Mouse (Mus musculus) limb, embryonic 14.5 days (tissue): Measurements from ENCODE around the gene Etnk2. TPM values are rescaled to one million over a fixed set of nuclear protein-coding genes. Genes with fewer than 3 reads are reported as not detected.

ENCODE experiments used
- ATAC-seq: fragments of 200-750 bp; cut with Nextera tagmentation; 2 replicates; pipeline ENCODE4 v1.8.0; 2017; ENCODE audit warnings: low read depth, moderate number of reproducible peaks, moderate TSS enrichment; ENCODE audit not compliant: low FRiP score
- DNase-seq: peaks from one replicate; pipeline ENCODE4 v3.0.0-alpha.2; 2015; ENCODE audit warnings: low spot score
- H3K27ac ChIP-seq: fragments of 300-500 bp; sonication (generic); replicated peaks from 2 replicates; pipeline ENCODE4 v1.5.1; 2014; ENCODE audit warnings: low read depth, mild to moderate bottlenecking, low read length, moderate library complexity, mixed read lengths
- H3K27me3 ChIP-seq: fragments of 300-500 bp; sonication (generic); 2 replicates; pipeline ENCODE4 v1.6.1; 2014; ENCODE audit warnings: low read length, mixed read lengths; ENCODE audit not compliant: control insufficient read depth, insufficient read depth
- H3K36me3 ChIP-seq: fragments of 300-500 bp; sonication (generic); 2 replicates; pipeline ENCODE4 v1.6.1; 2014; ENCODE audit warnings: mild to moderate bottlenecking, low read length, moderate library complexity, mixed read lengths; ENCODE audit not compliant: control insufficient read depth, insufficient read depth
- H3K4me1 ChIP-seq: fragments of 300-500 bp; sonication (generic); 2 replicates; pipeline ENCODE4 v1.6.1; 2014; ENCODE audit warnings: antibody characterized with exemption, low read length, mixed read lengths; ENCODE audit not compliant: control insufficient read depth, insufficient read depth
- H3K4me2 ChIP-seq: fragments of 300-500 bp; sonication (generic); replicated peaks from 2 replicates; pipeline ENCODE4 v1.6.1; 2014; ENCODE audit warnings: low read depth, mild to moderate bottlenecking, low read length, moderate library complexity; ENCODE audit not compliant: severe bottlenecking
- H3K4me3 ChIP-seq: fragments of 300-500 bp; sonication (generic); replicated peaks from 2 replicates; pipeline ENCODE4 v1.5.1; 2014; ENCODE audit warnings: low read length
- H3K9ac ChIP-seq: fragments of 300-500 bp; sonication (generic); 2 replicates; pipeline ENCODE4 v1.6.1; 2014; ENCODE audit warnings: mild to moderate bottlenecking, low read depth, low read length, moderate library complexity; ENCODE audit not compliant: severe bottlenecking
- H3K9me3 ChIP-seq: fragments of 300-500 bp; sonication (generic); 2 replicates; pipeline ENCODE4 v1.6.1; 2016; ENCODE audit warnings: low read length; ENCODE audit not compliant: control insufficient read depth
- POLR2A ChIP-seq: fragments of 200-500 bp; IDR thresholded peaks from 2 replicates; pipeline ENCODE4 v1.8.0; 2012; ENCODE audit warnings: inconsistent platforms, mild to moderate bottlenecking, moderate library complexity, borderline replicate concordance; ENCODE audit not compliant: insufficient read depth, insufficient read length; ENCODE audit errors: extremely low read depth
- WGBS: fragments of 180-500 bp; shearing (Covaris S2); extraction: QIAGEN DNeasy Blood & Tissue Kit; methylation state at CpG from one replicate; pipeline ENCODE4 v1.1.7; 2014; 5-methylcytosine and 5-hydroxymethylcytosine counted together
- polyA plus RNA-seq, 2 experiments: library from polyadenylated mRNA; depleted of rRNA in 1 of 2; stranded (reverse) in 1 of 2; unstranded in 1 of 2; fragments of >200 nt; fragmentation: Nextera tagmentation in 1 of 2; extraction: Ambion mirVana in 1 of 2; gene quantifications; 2 replicates each; pipeline versions ENCODE4 v1.2.1 to v1.2.3; 2012 to 2014

The Etnk2 gene
- polyA plus RNA-seq, 2 experiments = 0.91 to 1.4 TPM

DNA sequence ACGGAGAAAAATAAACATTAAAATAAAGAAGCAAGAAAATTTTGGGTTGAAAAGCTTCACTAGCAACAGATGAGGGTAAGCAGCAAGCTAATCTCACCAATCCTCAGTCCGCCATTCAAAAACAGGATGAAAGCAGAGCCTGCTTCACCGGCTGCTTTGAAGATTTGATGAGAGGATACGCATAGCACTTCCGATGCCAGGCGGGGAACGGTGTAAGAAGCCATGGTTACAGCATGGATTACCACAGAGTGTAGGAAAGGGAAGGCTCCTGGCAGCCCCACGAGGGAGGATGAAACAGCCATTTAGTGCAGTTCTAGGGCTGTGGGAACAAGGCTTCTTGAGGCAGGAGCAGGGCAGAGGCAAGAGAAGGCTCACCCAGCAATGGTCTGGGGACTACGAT, 11.6 kb upstream of the Etnk2 start:
- no peak for ATAC-seq
- WGBS = 35% methylated on average over 9 of the region's 9 CpGs
- no peak for DNase-seq
- no peak for TF ChIP-seq POLR2A
- no peaks in the 10 kb centered on the region for H3K36me3 ChIP-seq
- peaks cover 3% of the 10 kb centered on the region; the same call in 1 of the 2 replicates for H3K4me1 ChIP-seq
- no peaks in the 10 kb centered on the region for H3K9me3 ChIP-seq
- H3K27me3 ChIP-seq = no peaks in the 10 kb centered on the region
- no peak overlapping the region for H3K4me2 ChIP-seq
- H3K9ac ChIP-seq = no peak overlapping the region
- H3K27ac ChIP-seq = no peak overlapping the region
- no peak overlapping the region for H3K4me3 ChIP-seq

DNA sequence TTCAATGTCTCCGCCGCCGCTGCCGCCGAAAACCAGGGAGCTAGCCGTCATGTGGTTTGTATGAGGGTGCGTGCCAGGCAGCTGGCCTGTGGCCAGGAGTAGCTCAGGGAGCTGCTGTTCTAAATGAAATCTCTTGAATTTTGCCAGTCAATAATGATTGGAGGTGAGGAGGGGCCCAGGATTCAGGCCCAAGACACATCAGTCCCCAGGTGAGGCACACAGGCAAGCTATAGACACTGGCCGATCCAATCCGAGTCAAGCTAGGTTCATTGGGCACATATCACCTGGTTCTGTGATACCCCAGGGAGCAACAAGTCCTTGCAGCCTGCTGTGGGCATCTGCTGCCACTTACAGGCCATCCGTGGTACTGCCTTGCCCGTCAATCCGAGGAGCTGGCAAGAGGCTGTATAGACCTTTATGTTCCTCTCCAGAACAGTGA, 10.0 kb upstream of the Etnk2 start:
- Histone ChIP-seq H3K36me3 (no peaks in the 10 kb centered on the region), H3K9ac (0 out of 2 replicates have a peak overlapping the region, but pooled peaks have one; percentile 7), H3K4me1 (peaks cover 3% of the 10 kb centered on the region; the same call in 1 of the 2 replicates), H3K9me3 (no peaks in the 10 kb centered on the region), H3K27ac (no peak overlapping the region), H3K4me2 (no peak overlapping the region), H3K4me3 (no peak overlapping the region), H3K27me3 (no peaks in the 10 kb centered on the region)
- 51% methylated on average over 12 of the region's 12 CpGs for WGBS
- no peak for TF ChIP-seq POLR2A
- DNase-seq (peak; percentile 24), ATAC-seq (no peak)

- DNase-seq (no peak), ATAC-seq (no peak)
- Histone ChIP-seq H3K27ac (no peak overlapping the region), H3K27me3 (no peaks in the 10 kb centered on the region), H3K9ac (no peak overlapping the region), H3K4me3 (no peak overlapping the region), H3K4me2 (no peak overlapping the region), H3K4me1 (peaks cover 3% of the 10 kb centered on the region; the same call in 1 of the 2 replicates), H3K36me3 (no peaks in the 10 kb centered on the region), H3K9me3 (no peaks in the 10 kb centered on the region)
- WGBS = 42% methylated on average over 5 of the region's 5 CpGs
- TF ChIP-seq POLR2A = no peak
Observed at GRCm38 (mm10) chr1:133355469-133355868, 7.9 kb upstream of the Etnk2 start.

GRCm38 (mm10) chr1:133355912-133356311, 7.5 kb upstream of the Etnk2 start:
- H3K9me3 ChIP-seq = no peaks in the 10 kb centered on the region
- TF ChIP-seq POLR2A = no peak
- no peak overlapping the region for H3K27ac ChIP-seq
- H3K36me3 ChIP-seq = no peaks in the 10 kb centered on the region
- no peak for ATAC-seq
- no peak overlapping the region for H3K4me3 ChIP-seq
- H3K9ac ChIP-seq = no peak overlapping the region
- no peak overlapping the region for H3K4me2 ChIP-seq
- peaks cover 3% of the 10 kb centered on the region; the same call in 1 of the 2 replicates for H3K4me1 ChIP-seq
- no peaks in the 10 kb centered on the region for H3K27me3 ChIP-seq
- no peak for DNase-seq
- WGBS = 50% methylated on average over 15 of the region's 15 CpGs

DNA sequence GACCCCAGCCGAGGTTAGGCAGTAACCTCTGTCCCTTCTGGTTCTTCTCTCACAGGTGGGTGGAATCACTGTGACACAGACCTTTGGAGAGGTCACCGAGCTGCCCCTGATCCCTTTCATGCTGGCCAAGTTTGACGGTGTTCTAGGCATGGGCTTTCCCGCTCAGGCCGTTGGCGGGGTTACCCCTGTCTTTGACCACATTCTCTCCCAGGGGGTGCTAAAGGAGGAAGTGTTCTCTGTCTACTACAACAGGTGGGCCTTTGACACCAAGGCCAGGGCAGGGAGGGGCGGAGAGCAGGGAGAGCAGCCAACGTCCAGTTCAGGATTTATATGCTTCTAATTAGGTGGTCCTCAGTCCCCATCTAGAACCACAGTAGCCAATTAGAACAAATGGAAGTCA, 7.0 kb upstream of the Etnk2 start:
- no peak for DNase-seq
- Histone ChIP-seq H3K36me3 (no peaks in the 10 kb centered on the region), H3K4me1 (peaks cover 3% of the 10 kb centered on the region; the same call in 1 of the 2 replicates), H3K9me3 (no peaks in the 10 kb centered on the region), H3K4me3 (no peak overlapping the region), H3K9ac (no peak overlapping the region), H3K27me3 (no peaks in the 10 kb centered on the region), H3K4me2 (no peak overlapping the region), H3K27ac (no peak overlapping the region)
- 54% methylated on average over 8 of the region's 8 CpGs for WGBS
- ATAC-seq = no peak
- TF ChIP-seq POLR2A = no peak

DNA sequence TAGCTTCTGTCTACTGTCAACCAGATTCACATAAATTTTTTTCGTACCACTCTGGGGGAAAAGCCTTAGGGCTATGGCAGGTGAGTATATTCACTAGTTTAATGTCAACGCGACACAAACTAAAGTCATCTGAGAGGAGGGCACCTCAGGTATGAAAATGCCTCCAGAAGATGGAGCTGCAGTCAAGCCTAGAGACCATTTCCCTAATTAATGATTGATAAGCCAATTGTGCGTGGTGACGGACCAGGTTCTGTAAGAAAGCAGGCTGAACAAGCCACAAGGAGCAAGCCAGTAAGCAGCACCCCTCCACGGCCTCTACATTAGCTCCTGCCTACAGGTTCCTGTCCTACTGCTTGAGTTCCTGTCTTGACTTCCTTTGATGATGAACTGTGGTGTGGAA, 2.4 kb upstream of the Etnk2 start:
- 87% methylated on average over 6 of the region's 6 CpGs for WGBS
- H3K27ac ChIP-seq = no peak overlapping the region
- ATAC-seq (no peak), DNase-seq (no peak)
- peaks cover 24% of the 10 kb centered on the region for H3K27me3 ChIP-seq
- no peak for TF ChIP-seq POLR2A
- no peak overlapping the region for H3K4me2 ChIP-seq
- H3K9me3 ChIP-seq = no peaks in the 10 kb centered on the region
- no peaks in the 10 kb centered on the region for H3K36me3 ChIP-seq
- no peak overlapping the region for H3K4me3 ChIP-seq
- H3K9ac ChIP-seq = no peak overlapping the region
- H3K4me1 ChIP-seq = peaks cover 4% of the 10 kb centered on the region
